Mouse (Mus musculus): ENCODE measurements around the gene Ppp2r5d.

Ppp2r5d gene

DNA sequence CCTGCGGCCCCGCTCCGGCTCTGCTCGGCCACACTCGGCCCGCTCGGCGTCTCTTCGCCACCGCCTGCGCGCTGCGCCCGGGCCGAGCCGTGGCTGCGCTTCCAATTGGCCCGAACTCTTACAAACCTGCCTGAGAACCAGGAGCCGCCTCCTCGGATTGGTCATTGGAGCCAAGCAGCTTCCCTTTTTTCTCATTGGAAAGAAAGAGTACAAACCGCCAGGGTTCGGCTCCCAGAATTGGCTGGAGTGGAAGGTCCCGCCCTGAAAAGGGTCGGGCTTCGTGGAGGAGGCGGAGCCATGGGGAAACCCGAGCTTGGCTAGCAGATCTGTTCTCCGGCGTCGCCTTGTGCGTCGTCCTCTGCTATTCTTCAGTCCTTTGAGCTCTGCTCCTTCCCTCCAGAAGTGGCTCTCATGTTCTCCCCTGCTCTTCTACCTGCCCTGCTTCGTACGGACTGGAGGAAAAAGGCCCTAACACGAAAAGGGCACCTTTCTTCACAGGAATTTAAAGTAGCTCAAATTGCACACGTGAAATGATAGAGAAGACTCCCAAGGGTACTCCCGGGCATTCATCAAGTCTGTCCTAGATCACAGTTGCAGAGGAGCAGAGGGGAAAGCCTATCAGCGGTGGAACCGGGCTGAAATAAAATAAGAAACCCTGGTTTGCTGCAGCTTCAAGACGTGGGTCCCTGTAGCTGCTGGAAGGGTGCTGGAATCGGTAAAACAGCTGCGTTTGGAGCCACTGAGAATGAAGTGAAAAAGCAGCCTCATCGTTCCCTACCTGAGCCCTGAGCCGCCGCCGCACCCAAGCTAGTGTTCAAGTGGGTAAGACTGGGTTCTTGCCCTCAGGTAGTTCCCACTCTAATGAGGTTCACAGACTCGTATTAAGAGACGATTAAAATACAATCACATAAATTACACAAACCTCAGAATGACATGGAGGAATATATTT, at the start of gene Ppp2r5d:
Gene Ppp2r5d, minus strand, starts transcription at position 225 of the 949 bp plus-strand sequence.
- DNase-seq (ENCODE audit: low spot score in 2 of 2), result peak; percentile 97 to 98

DNA sequence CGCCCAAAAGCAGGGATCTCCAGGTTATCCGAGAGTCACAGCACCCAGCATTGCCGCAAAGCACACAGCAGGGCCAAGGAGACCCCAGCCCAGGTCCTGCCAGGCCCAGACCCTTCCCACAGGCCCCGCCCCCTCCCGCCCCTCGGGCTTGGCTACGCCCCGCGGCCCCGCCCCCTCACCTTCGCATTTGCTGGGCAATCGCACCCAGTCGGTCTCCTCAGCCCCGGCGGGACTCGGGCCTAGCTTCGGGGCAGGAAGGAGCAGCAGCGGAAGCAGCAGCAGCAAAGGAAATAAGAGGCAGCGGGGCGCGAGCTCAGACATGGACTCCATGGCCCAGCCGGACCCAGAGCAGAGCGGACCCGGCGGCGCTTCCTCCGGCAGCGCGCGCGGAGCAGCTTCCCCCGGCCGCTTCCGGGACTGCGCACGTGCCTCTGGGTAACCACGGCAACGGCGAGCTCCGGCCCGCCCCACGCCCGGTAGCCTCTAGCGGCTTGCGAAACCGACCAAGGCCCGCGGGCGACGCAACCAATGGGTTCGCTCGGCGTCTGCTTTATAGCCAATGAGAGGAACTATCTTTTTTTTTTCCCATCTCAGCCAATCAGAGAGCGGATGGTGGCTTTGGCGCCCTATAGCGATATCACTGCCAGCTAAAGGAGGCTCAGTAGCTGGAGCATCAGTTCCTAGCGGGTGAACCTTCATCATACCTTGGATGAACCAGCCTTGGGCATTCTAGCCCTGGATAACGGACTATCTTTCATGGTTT, 47.1 kb upstream of the Ppp2r5d start, which contains the start of gene Cnpy3:
Gene Cnpy3, minus strand, starts transcription at position 421 of the 763 bp plus-strand sequence.
- DNase-seq (ENCODE audit: low spot score in 2 of 2), result peak; percentile 98

DNA sequence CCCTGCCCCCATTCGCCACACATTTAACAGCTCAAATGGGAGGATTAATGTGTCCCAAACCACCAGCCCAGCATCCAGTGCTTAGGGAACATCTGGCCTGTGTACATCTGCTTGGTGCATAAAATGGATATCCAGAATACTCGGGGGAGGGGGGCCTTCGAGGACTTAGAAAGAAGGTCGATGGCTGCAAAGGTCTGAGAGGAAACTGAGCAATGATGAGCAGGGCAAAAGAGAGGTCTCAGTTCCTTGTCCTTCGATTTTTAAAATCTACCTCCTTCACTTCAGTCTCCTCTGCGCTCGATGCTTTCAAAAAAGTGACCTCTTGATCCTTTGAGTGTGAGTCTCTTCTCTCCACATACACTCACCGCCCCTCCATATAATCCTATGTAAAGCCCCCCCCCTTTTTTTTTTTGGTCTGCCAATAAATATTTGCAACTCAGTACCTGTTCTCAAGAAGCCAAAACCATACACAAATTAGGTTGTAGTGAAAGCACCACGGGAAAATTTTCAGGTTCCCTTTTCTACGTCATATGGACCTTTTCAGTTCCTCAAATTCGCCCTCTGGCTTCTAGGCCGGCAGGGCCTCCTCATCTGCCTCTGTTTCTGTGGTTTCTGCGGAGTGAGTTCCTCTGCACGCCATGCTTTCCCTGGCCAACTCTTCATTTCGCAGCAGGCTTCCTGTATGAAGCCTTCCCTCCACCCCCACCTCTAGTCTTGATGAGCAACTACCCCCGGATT, 46.3 kb upstream of the Ppp2r5d start:
- peak; percentile 90 for DNase-seq (ENCODE audit: low spot score in 2 of 2)

DNA sequence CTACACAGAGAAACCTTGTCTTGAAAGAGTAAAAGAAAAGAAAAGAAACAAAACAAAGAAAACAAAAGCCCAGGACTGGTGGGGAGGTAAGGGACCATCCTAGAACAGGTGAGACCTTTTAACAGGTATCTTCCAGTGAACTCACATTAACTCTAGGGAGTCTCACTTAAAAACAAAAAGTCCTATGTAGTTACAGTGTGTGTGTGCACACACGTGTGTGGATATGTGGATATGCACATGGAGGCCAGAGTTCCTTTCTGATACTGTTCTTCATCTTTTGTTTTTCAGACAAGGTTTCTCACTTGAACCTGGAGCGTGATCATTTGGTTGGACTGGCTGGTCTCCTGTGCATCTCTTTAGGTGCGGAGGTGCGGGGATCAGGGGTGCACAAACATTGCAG, 45.7 kb upstream of the Ppp2r5d start:
- no peak for DNase-seq (ENCODE audit: low spot score in 2 of 2)

DNA sequence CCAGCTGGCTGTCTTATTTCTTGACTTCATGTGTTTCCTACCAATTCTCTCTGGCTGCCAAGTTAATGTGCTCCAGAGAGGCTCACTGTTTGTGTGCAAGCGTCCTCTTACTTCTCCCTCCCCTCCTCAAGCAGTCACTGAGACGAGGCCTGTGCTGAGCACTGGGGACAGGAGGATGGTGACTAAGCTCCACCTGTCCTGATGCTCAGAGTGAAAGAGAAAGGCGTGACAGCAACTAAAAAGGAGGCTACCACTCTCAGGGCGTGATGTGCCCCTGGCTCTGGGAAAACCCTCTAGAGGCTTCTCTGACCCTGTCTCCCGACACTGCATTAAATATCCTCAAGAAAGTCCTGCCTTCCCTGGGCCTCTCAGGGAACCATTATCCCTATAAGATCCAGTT, 44.4 kb upstream of the Ppp2r5d start:
- no peak for DNase-seq (ENCODE audit: low spot score in 2 of 2)

DNA sequence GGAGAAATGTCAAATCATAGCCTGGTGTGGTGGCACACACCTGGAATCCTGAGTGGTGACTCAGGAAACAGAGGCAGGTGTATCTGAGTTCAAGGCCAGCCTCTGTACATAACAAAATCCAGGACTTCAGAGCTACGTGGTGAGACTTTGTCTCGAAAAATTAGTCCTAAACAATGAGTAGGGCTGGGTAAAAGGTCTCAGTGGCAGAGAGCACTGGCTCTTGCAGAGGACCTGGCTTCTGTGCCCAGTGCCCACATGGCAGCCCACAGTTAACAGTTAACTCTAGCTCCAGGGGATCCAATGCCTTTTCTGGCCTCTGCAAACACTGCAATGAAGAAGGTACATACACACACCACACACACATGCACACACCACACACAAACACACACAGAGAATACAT, 42.9 kb upstream of the Ppp2r5d start:
- no peak for DNase-seq (ENCODE audit: low spot score in 2 of 2)

DNA sequence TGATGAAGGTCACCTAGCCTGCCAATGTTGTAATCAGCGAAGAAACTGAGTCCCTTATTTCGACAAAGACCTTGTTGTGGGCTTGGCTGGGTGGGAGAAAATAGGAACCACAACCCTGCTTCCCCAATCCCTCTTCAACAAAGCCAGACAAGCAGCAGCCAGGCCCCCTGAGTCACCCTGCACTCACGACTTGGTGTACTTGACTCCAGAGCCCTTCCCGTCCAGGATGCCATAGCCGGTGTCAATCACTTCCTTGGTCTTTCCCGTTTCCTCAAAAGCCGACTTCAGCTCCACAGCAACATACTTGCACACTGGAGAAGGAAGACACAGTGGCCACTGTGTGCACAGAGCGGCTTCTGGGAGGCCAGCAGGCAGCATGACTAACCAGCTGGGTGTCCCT, 42.3 kb upstream of the Ppp2r5d start:
- no peak for DNase-seq (ENCODE audit: low spot score in 2 of 2)

DNA sequence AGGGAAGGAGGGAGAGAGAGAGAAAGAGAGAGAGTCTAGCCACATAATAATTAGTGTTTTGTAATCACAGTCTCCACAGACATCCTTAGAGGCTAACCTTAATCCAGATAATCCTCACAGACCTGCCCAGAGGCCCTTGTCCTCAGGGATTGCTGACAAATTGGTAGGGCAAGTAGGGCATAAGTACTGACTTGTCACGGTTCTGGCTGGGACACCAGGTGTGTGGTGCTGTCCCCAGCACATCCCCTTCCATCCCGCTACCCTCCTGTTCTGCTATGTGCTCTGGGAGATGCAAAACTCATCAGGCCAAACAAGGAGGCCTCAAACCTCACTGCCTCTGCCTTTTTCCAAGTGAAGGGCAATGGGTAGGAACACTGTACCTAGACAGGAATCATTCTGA, 40.6 kb upstream of the Ppp2r5d start:
- DNase-seq (ENCODE audit: low spot score in 2 of 2), result no peak

DNA sequence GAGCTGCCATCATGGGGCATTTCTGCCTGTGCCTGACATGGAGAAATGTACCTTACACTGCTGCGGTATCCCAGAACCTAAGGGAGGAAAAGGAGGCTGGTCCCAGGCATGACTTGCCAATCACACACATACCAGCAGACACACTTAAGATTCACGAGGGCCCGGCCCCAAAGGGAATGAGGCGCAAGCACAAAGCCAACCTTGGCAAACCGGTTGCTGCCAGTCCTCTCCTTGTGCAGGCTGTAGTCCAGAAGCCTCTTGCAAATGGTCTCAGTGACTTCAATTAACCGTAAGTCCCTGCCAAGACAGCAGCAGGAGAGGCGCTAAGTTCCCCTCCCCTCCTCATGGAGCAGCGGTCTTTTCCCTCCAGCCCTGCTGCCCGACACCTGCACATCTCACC, 38.1 kb upstream of the Ppp2r5d start:
- no peak for DNase-seq (ENCODE audit: low spot score in 2 of 2)

DNA sequence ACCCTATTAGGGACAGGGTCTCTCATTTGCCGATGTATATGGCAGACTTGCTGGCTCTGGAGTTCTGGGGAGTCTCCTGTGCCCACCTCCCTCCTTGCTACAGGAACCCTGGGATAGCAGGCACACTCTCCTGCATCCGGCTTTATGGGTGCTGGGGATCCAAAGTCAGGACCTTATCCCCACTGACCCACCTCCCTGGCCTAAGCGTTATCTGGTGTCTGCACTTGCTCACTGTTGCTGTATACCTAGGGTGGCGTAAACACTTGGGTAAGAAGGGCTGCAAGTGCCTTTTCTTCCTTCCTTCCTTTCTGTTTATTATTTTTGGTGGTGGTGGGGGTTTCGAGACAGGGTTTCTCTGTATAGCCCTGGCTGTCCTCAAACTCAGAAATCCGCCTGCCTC, 36.4 kb upstream of the Ppp2r5d start:
- DNase-seq (ENCODE audit: low spot score in 2 of 2), result no peak

DNA sequence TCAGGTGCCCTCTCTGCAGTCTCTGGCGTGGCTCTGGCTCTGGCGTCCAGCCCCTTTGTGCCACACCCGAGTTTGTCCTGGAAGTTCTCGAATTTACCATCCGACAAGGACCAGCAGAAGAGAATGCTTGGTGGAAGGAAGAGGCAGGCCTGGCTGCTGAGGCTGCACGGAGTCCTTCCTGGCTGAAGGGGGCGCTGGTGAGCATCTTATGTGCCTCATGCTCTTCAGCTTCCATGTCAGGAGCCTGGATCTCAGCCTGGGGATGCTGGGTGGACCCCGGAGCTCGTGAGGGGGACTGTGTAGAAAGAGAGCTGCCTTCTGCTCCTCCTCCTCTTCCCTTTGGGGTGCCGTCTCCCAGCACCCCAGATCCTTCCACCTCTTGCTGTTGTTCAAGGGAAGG, 31.2 kb upstream of the Ppp2r5d start:
- DNase-seq (ENCODE audit: low spot score in 2 of 2), result peak in 1 of 2 experiments; percentile 39

DNA sequence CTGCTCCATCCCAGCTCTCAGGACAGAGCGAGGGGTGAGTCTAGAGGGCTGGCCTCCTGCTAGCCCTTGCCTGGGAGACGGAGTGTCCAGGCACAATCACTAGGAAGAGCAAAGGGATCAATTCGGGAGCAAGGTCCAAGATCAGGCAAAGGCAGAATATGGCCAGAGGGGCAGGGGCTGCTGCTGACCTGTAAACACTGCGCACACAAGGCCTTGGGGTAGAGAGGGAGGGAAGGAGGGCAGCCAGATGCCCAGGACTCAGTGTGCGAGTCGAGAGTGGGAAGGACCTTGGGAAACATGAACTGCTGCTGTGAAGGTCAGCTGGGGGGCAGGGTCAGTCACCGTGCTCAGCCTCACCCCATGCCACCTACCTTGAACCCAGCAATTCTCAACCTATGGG, 30.4 kb upstream of the Ppp2r5d start:
- no peak for DNase-seq (ENCODE audit: low spot score in 2 of 2)

DNA sequence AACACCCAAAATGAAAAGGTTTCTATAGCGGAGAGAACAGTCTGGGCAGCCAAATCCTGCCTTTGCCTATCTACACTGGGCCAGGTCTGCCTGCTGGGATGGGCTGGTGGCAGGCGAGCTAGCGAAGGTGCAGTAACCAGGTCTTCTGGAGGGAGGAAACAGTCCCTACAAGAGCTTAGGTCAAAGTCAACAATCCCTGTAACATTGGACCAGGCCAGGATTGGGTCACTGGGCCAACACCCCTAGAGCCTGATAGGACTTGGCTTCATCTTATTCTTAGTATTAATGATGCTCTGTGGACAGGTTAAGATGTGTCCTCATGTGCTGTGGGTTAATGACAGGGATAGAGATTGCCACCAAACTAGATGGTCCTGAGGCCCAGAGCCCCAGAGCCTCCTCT, 29.1 kb upstream of the Ppp2r5d start:
- no peak for DNase-seq (ENCODE audit: low spot score in 2 of 2)

DNA sequence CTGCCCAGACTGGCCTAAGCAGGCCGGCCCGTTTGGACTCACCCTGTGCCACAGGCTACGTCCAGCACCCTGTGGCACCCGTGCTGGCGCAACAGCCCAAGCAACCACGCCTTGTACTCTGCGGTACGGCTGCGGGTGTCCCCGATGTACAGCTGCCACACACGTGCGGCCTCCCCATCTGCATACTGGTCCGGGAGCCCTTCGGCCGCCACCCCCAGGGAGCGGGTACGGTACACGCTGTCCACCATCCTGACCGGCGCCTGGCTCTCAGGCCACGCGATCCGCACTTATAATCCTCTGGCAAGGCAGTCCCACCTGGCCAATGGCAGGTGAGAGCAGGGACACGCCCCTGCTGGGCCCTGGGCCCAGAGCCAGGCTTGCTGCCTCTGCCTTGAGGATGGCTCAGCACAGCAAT, 24.0 kb upstream of the Ppp2r5d start, which contains the start of gene Gnmt:
Gene Gnmt, minus strand, starts transcription at position 265 of the 415 bp plus-strand sequence.
- no peak for DNase-seq (ENCODE audit: low spot score in 2 of 2)

DNA sequence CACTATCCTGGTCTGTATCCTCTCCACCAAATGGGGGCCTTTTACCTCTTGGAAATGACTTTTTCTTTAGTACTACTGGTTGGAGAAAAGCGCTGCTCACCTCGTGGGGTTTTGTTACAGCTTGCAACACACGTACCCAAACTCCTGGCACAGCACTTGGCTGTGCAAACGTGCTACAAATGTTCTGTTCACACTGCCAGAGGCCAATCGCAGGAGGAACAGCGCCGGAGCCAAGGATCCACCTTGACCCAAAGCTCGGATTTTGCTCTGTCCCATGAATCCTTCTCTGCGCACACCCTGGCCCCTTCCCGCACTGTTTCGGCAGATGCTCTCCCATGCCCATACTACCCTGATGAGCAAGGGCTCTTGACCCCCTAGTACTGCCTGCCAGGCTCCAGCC, 23.6 kb upstream of the Ppp2r5d start:
- DNase-seq (ENCODE audit: low spot score in 2 of 2), result no peak

DNA sequence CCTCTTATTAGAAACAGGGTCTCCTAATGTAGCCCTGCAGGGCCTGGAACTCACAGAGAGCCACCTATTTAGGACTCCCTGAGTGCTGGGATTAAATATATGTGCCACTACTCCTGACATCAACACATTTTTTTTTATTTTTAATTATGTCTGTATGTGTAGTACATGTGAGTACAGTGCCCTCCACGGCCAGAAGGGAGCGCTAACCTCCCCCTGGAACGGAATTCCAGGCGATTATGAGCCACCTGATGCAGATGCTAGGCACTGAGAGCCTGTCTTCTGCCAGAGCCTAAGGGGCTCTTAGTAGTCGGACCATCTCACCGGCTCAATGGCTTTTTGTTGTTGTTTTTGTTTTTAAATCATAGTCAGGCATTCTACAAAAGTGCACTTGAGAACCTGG, 23.1 kb upstream of the Ppp2r5d start:
- no peak for DNase-seq (ENCODE audit: low spot score in 2 of 2)

DNA sequence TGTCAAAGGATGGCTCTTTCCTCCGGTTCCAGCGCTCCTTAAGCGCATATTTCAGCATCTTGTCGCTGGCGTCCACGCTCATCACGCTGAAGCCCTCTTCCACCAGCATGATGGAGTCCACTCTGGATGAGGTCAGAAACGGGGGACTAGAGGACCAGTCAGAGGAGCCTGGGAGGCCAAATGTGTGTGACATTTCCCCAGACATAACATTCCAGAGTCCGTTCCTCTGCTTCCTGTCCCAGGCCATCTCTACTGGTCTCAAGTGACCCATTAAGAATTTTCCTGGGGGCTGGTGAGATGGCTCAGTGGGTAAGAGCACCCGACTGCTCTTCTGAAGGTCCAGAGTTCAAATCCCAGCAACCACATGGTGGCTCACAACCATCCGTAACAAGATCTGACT, 22.4 kb upstream of the Ppp2r5d start:
- DNase-seq (ENCODE audit: low spot score in 2 of 2), result no peak

DNA sequence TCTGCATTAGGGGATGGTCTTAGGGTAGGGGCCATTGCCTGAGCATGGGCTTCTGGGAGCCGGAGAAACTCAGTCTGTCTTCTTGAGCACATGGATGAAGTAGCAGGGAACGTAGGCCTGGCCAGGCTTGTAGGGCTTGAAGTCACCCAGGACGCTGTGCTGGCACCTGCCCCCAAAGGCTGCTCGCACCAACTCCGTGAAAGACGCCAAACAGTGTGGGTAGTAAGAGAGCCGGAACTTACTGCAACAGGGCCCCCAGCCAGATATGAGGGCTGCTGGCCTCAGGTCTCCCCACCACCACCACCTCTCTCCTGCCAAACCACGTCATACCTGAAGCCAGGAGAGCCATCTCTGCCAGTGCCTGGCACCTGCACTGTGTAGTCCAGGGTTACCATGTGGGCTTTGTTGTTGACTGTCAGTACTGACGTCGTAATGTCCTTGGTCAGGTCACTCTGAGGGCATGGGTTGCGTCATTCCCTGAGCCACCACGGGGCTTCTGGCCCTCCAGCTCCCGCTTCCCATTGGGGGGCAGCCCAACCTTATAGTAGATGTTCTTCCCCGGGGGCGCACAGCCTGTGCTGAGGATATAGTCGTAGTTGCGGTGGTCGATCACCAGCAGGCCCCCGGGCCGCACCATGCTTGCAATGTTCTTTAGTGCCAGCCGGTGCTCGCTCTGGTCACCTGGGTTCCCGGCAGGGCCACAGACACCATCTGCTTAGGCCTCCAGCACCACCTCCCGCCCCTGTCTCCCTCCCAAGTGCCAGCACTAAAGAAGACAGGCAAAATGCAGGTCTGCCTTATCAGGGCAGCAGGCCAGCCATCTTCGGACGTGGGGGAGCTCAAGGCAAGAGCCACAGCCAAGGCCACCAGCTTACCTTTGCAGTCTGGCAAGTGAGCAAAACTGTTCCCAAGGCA, 21.1 kb upstream of the Ppp2r5d start:
- no peak for DNase-seq (ENCODE audit: low spot score in 2 of 2)

DNA sequence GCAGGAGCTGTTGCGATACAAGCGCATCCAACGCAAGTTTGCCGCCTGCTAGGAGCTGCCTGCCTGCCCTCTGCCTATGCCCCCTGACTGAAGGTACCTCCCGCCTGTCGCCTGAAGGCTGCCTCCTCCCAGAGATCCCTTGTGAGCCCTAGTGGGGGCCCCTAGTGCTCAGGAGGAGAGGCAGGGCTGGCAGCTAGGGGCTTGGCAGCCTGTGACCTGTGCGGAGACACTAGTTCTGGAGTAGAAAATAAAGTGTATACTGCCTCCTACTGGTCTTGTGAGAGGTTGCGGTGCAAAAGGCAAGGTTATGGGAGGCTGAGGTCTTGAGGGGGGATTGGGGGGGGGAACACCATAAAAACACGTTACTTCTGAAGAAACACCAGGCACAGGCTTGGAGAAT, 20.4 kb upstream of the Ppp2r5d start:
- no peak for DNase-seq (ENCODE audit: low spot score in 2 of 2)

DNA sequence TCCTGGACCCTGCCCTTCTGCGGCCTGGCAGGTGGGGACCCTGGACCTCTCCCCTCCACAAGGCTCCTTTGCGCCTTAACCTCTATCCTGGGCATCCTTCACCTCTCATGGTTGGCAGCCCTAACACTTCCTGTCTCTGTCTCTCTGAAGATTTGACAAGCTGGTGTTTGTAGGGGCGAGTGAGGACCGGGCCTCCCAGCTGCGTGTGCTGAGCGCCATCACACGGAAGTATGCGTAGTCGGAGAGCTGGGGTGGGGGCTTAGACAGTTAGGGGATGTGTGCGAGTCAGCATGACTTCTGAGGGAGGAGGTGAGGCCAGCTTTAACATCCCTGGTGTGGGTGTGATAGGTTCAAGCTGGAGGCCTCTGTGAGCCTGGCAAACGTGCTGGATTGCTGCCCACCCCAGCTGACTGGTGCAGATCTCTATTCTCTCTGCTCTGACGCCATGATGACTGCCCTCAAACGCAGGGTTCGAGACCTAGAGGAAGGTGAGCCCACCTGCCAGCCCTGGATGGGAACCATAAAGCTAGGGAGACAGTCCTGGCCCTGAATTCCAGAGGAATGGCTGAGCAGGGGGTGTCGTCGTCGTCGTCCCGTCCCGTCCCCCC, 19.7 kb upstream of the Ppp2r5d start:
- DNase-seq (ENCODE audit: low spot score in 2 of 2), result no peak

DNA sequence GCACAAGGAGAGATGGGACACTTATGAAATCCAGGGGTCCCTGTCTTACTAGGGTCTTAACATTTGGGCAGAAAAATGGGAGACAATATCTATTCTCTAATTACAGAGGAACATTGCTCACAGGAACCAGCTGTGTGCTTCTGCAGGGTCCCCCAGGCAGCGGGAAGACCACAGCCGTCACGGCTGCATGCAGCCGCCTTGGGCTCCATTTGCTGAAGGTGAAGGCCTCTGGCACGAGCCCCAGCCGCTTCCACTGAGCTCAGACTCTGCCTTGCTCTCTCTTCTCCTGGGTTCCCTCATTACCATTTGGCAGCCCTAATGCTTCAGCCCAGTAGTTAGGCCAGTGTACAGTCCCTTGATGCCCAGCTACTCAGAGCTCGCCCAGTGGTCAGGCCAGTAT, 16.2 kb upstream of the Ppp2r5d start:
- DNase-seq (ENCODE audit: low spot score in 2 of 2), result no peak
